Mouse (Mus musculus) erythroblast, embryonic 14.5 days (primary cell): ENCODE measurements around the gene Usp9x. TPM values are rescaled to one million over a fixed set of nuclear protein-coding genes. Genes with fewer than 3 reads are reported as not detected.
A peak's percentile ranks its signal among the peaks of the same experiment; 100 is the strongest.

Experiments
- H3K27me3 ChIP-seq: 2 replicates; pipeline ENCODE4 v1.6.1; 2012; ENCODE audit warnings: inconsistent platforms; ENCODE audit not compliant: control insufficient read depth
- H3K36me3 ChIP-seq: 2 replicates; pipeline ENCODE4 v1.6.1; 2012; ENCODE audit warnings: mild to moderate bottlenecking, inconsistent platforms; ENCODE audit not compliant: control insufficient read depth
- H3K4me1 ChIP-seq: 2 replicates; pipeline ENCODE4 v1.6.1; 2012; ENCODE audit warnings: inconsistent platforms; ENCODE audit not compliant: control insufficient read depth
- H3K4me3 ChIP-seq: replicated peaks from 2 replicates; pipeline ENCODE3; 2012; ENCODE audit warnings: moderate library complexity, mild to moderate bottlenecking, inconsistent platforms
- H3K9me3 ChIP-seq: 2 replicates; pipeline ENCODE4 v1.6.1; 2012; ENCODE audit warnings: low read length, inconsistent platforms, mixed read lengths; ENCODE audit not compliant: control insufficient read depth
- GATA1 ChIP-seq: IDR thresholded peaks from 2 replicates; pipeline ENCODE4 v1.6.1; 2012; ENCODE audit warnings: low read length, inconsistent platforms, mixed read lengths
- TAL1 ChIP-seq: IDR thresholded peaks from 3 replicates; pipeline ENCODE4 v1.6.1; 2012; ENCODE audit warnings: low read length, inconsistent platforms, mixed read lengths
- polyA plus RNA-seq: library from polyadenylated mRNA; stranded (reverse); fragments of >175 nt; gene quantifications from 2 replicates; pipeline ENCODE4 v1.2.3, GENCODE M21; 2012

The Usp9x gene
- polyA plus RNA-seq, 1 experiment = 0.18 TPM

- peaks cover 15% of the 10 kb centered on the region for H3K9me3 ChIP-seq
- H3K4me1 ChIP-seq = peaks cover 15% of the 10 kb centered on the region
- TF ChIP-seq TAL1 (peak; percentile 20; the same call in 2 of the 3 replicates), GATA1 (no peak)
- peaks cover 6% of the 10 kb centered on the region for H3K36me3 ChIP-seq
- peaks cover 11% of the 10 kb centered on the region for H3K27me3 ChIP-seq
- peak overlapping the region; percentile 77 for H3K4me3 ChIP-seq
Observed at GRCm38 (mm10) chrX:13070573-13071240, 591 bp upstream of the Usp9x start.

GRCm38 (mm10) chrX:13071776-13072460 is 620 bp downstream of the Usp9x start:
- H3K4me3 ChIP-seq = peak overlapping the region; percentile 77
- peaks cover 15% of the 10 kb centered on the region for H3K4me1 ChIP-seq
- TF ChIP-seq TAL1 (no peak), GATA1 (no peak)
- H3K36me3 ChIP-seq = peaks cover 11% of the 10 kb centered on the region
- peaks cover 15% of the 10 kb centered on the region for H3K9me3 ChIP-seq
- H3K27me3 ChIP-seq = peaks cover 11% of the 10 kb centered on the region

GRCm38 (mm10) chrX:13072461-13072982 is 1.2 kb downstream of the Usp9x start:
- H3K36me3 ChIP-seq = peaks cover 18% of the 10 kb centered on the region
- H3K4me3 ChIP-seq = peak overlapping the region; percentile 77
- TF ChIP-seq TAL1 (no peak), GATA1 (no peak)
- peaks cover 11% of the 10 kb centered on the region for H3K27me3 ChIP-seq
- peaks cover 15% of the 10 kb centered on the region for H3K9me3 ChIP-seq
- peaks cover 15% of the 10 kb centered on the region for H3K4me1 ChIP-seq

GRCm38 (mm10) chrX:13085621-13086020 is 14.3 kb downstream of the Usp9x start:
- H3K9me3 ChIP-seq = no peaks in the 10 kb centered on the region
- no peak for TF ChIP-seq TAL1
- no peak for TF ChIP-seq GATA1
- H3K27me3 ChIP-seq = no peaks in the 10 kb centered on the region
- no peaks in the 10 kb centered on the region for H3K4me1 ChIP-seq
- H3K4me3 ChIP-seq = no peak overlapping the region
- H3K36me3 ChIP-seq = peaks cover 5% of the 10 kb centered on the region

GRCm38 (mm10) chrX:13096985-13097384 is 25.7 kb downstream of the Usp9x start:
- Histone ChIP-seq H3K27me3 (no peaks in the 10 kb centered on the region), H3K4me3 (no peak overlapping the region), H3K4me1 (no peaks in the 10 kb centered on the region), H3K9me3 (no peaks in the 10 kb centered on the region), H3K36me3 (peaks cover 39% of the 10 kb centered on the region)
- TF ChIP-seq TAL1 = no peak
- TF ChIP-seq GATA1 = no peak

- Histone ChIP-seq H3K36me3 (peaks cover 2% of the 10 kb centered on the region), H3K4me1 (peaks cover 8% of the 10 kb centered on the region), H3K9me3 (no peaks in the 10 kb centered on the region), H3K4me3 (no peak overlapping the region), H3K27me3 (no peaks in the 10 kb centered on the region)
- TF ChIP-seq GATA1 (no peak), TAL1 (no peak)
Observed at GRCm38 (mm10) chrX:13206514-13206913, 135.2 kb downstream of the Usp9x start.

GRCm38 (mm10) chrX:13207512-13208341 is 136.4 kb downstream of the Usp9x start:
- Histone ChIP-seq H3K36me3 (no peaks in the 10 kb centered on the region), H3K4me3 (peak overlapping the region; percentile 42), H3K4me1 (peaks cover 8% of the 10 kb centered on the region), H3K27me3 (no peaks in the 10 kb centered on the region), H3K9me3 (no peaks in the 10 kb centered on the region)
- no peak for TF ChIP-seq TAL1
- TF ChIP-seq GATA1 = no peak

- Histone ChIP-seq H3K27me3 (no peaks in the 10 kb centered on the region), H3K9me3 (no peaks in the 10 kb centered on the region), H3K4me3 (peak overlapping the region; percentile 42), H3K4me1 (peaks cover 8% of the 10 kb centered on the region), H3K36me3 (no peaks in the 10 kb centered on the region)
- TF ChIP-seq GATA1 = no peak
- no peak for TF ChIP-seq TAL1
Observed at GRCm38 (mm10) chrX:13208404-13208803, 137.1 kb downstream of the Usp9x start.

- TF ChIP-seq TAL1 (no peak), GATA1 (no peak)
- H3K4me3 ChIP-seq = no peak overlapping the region
- H3K9me3 ChIP-seq = no peaks in the 10 kb centered on the region
- no peaks in the 10 kb centered on the region for H3K36me3 ChIP-seq
- H3K27me3 ChIP-seq = no peaks in the 10 kb centered on the region
- no peaks in the 10 kb centered on the region for H3K4me1 ChIP-seq
Observed at GRCm38 (mm10) chrX:13214275-13214674, 143.0 kb downstream of the Usp9x start.

Other genes starting within 250 kb of the Usp9x start
- 0.47 and 0.49 TPM in 2 replicates for gene Ddx3x, start 209.5 kb downstream of the Usp9x start, polyA plus RNA-seq